Mouse (Mus musculus): ENCODE measurements around the gene Elp5. TPM values are rescaled to one million over a fixed set of nuclear protein-coding genes. Genes with fewer than 3 reads are reported as not detected.
"Not testable (repeated sequence)": the region's sequence is repeated elsewhere in the genome, so short reads cannot be mapped to it uniquely, and the experiment has no call there.

The Elp5 gene
- polyA plus RNA-seq, 1 experiment from 2014 or later: 129 TPM

DNA sequence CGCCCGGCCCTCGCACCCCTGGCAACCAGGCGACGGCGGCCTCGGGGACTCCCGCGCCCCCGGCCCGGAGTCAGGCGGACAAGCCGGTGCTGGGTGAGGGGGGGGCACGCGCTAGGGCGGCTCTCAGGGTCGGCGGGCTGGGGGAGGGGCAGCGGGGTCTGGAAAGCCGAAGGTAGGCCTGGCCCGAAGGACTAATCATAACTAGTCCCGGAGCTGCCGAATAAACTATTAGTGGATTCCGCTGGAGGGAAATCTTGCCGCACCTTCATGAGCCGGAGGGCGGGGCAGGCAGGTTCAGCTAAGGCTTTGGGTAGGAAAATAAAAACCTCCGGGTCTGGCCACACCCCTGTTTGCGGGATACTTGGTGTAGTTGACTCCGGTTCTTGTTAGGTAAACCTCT lies 46.2 kb downstream of the Elp5 start:
- Histone ChIP-seq H3K9me3 (no peaks in the 10 kb centered on the region), H3K27ac (no peak overlapping the region), H3K4me1 (peaks cover 23% of the 10 kb centered on the region), H3K4me3 (peak overlapping the region; percentile 56), H3K9ac (peak overlapping the region; percentile 64), H3K4me2 (replicated peaks) (peak overlapping the region; percentile 100), H3K27me3 (replicated peaks) (peaks cover 41% of the 10 kb centered on the region), H3K36me3 (no peaks in the 10 kb centered on the region)
- WGBS: 1% methylated on average over 30 of the region's 30 CpGs
- peak; percentile 13; the same call in 1 of the 2 replicates for ATAC-seq (ENCODE audit: low FRiP score, low read depth)

GRCm38 (mm10) chr11:69935137-69935879 lies 47.0 kb downstream of the Elp5 start, which contains the start of gene Ybx2:
Ybx2 (plus strand) TSS chr11:69935796.
- H3K4me1 ChIP-seq: peaks cover 23% of the 10 kb centered on the region
- peaks cover 41% of the 10 kb centered on the region for H3K27me3 ChIP-seq (replicated peaks)
- 2% methylated on average over 53 of the region's 62 CpGs for WGBS
- ATAC-seq (ENCODE audit: low FRiP score, low read depth): peak; percentile 86
- no peaks in the 10 kb centered on the region for H3K36me3 ChIP-seq
- no peak within 1 kb of the TSS; the same call in 1 of the 2 replicates for H3K27ac ChIP-seq
- H3K9me3 ChIP-seq: no peaks in the 10 kb centered on the region
- peak within 1 kb of the TSS; percentile 100 for H3K4me2 ChIP-seq (replicated peaks)
- H3K4me3 ChIP-seq: peak within 1 kb of the TSS; percentile 56
- peak within 1 kb of the TSS; percentile 64 for H3K9ac ChIP-seq

- Histone ChIP-seq H3K9ac (no peak overlapping the region), H3K4me1 (peaks cover 23% of the 10 kb centered on the region), H3K9me3 (no peaks in the 10 kb centered on the region), H3K36me3 (no peaks in the 10 kb centered on the region), H3K27ac (no peak overlapping the region), H3K4me2 (replicated peaks) (peak overlapping the region; percentile 100), H3K27me3 (replicated peaks) (peaks cover 41% of the 10 kb centered on the region), H3K4me3 (no peak overlapping the region)
- ATAC-seq (ENCODE audit: low FRiP score, low read depth): no peak
- 23% methylated on average over 6 of the region's 6 CpGs for WGBS
Measured at GRCm38 (mm10) chr11:69934681-69935080, 47.6 kb downstream of the Elp5 start.

GRCm38 (mm10) chr11:69934169-69934568 lies 48.1 kb downstream of the Elp5 start:
- Histone ChIP-seq H3K27ac (no peak overlapping the region), H3K9ac (no peak overlapping the region), H3K4me1 (peaks cover 23% of the 10 kb centered on the region), H3K36me3 (no peaks in the 10 kb centered on the region), H3K4me2 (replicated peaks) (peak overlapping the region; percentile 50), H3K27me3 (replicated peaks) (peaks cover 40% of the 10 kb centered on the region), H3K4me3 (peak overlapping the region; percentile 13; the same call in 1 of the 2 replicates), H3K9me3 (no peaks in the 10 kb centered on the region)
- WGBS: 2% methylated on average over 18 of the region's 18 CpGs
- ATAC-seq (ENCODE audit: low FRiP score, low read depth): no peak

DNA sequence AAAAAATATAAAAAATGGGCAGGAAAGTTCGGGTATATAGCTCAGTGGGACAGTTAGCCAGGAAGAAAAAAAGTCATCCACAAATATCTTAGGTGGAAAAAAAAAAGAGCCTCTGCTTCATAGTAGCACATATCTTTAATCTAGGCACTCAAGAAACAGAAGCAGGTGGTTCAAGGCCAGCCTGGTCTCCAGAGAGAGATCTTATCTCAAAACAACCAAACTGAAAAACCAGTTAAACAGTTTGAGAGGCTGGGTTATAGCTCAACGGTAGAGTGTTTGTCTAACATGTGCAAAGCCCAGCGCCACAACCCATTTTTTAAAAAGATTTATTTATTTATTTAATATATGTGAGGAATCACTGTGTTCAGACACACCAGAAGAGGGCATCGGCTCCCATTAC lies 49.3 kb downstream of the Elp5 start:
- ATAC-seq (ENCODE audit: low FRiP score, low read depth): no peak
- Histone ChIP-seq H3K27ac (no peak overlapping the region), H3K4me3 (no peak overlapping the region), H3K9ac (no peak overlapping the region), H3K27me3 (replicated peaks) (peaks cover 29% of the 10 kb centered on the region), H3K4me1 (peaks cover 23% of the 10 kb centered on the region), H3K9me3 (no peaks in the 10 kb centered on the region), H3K36me3 (no peaks in the 10 kb centered on the region), H3K4me2 (replicated peaks) (no peak overlapping the region)
- WGBS: 82% methylated on average over 4 of the region's 4 CpGs

DNA sequence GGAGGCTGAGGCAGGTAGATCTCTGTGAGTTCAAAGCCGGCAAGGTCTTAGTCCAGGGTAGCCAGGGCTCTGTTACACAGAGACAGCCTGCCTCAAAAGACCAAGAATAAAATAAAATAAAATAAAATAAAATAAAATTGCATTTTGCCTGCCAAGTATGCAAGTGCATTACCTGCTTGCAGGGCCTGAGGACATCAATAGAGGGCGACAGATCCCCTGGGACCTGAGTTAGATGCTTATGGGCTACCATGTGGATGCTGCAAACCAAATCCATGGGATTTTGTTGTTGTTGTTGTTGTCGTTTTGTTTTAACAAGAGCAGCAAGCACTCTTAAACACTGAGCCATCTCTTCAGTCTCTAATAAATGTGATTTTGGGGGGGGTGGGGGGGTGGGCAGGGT lies 50.1 kb downstream of the Elp5 start:
- no peak for ATAC-seq (ENCODE audit: low FRiP score, low read depth)
- H3K27me3 ChIP-seq (replicated peaks): peaks cover 21% of the 10 kb centered on the region
- 44% methylated on average over 3 of the region's 3 CpGs for WGBS

DNA sequence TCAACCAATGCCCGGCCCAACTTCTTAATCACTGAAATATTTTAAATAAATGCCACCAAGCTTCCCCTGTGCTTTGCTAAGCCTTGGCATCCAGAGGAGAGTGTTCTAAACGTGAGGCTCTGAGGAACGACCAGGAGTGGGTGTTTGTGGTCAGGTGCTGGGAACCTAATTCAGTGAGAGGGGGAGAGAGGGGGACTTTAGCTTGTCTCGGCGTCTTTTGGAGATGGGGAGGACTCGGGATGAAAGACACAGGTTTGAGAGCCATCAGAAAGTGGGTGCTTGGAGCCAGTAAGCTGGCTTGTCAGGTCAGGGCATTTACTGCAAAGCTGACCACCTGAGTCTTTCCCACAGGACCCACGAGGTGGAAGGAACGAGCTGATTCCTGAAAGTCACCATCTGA lies 50.5 kb downstream of the Elp5 start:
- peaks cover 20% of the 10 kb centered on the region for H3K4me1 ChIP-seq
- H3K27ac ChIP-seq: no peak overlapping the region
- 73% methylated on average over 8 of the region's 8 CpGs for WGBS

More for the DNA sequence above, 50.1 kb downstream of the Elp5 start:
- H3K27ac ChIP-seq: no peak overlapping the region
- no peaks in the 10 kb centered on the region for H3K36me3 ChIP-seq
- no peak overlapping the region for H3K9ac ChIP-seq
- H3K4me2 ChIP-seq (replicated peaks): no peak overlapping the region
- H3K9me3 ChIP-seq: no peaks in the 10 kb centered on the region
- H3K4me3 ChIP-seq: no peak overlapping the region
- peaks cover 23% of the 10 kb centered on the region for H3K4me1 ChIP-seq

DNA sequence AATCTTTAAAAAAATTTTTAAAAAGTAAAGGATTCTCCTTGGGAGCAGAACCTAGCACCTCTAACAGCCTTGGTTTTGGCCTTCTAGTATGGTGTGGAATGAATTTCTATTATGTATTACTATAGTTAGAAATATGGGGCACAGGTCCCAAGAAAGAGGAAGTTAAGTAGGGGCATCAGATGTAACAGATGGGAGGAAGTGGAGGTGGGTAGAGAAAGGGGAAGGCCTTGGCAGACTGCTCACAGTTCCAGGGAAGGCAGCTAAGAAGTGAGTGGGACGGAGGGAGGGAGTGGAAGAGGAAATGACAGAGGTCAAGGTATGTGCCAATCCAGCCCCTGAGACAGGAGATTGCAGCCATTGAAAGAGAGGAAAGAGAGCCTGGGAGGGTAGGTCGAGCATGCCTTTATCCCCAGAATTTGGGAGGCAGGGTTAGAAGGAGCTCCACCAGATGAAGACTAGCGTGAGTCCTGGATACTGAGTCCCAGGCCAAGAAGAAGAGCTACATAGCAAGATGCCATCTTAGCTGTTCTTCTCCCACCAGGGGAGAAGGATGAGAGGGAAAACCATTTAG lies 51.3 kb downstream of the Elp5 start:
- Histone ChIP-seq H3K4me2 (replicated peaks) (no peak overlapping the region), H3K27me3 (replicated peaks) (peaks cover 9% of the 10 kb centered on the region), H3K36me3 (no peaks in the 10 kb centered on the region), H3K4me1 (peaks cover 13% of the 10 kb centered on the region), H3K9ac (no peak overlapping the region), H3K27ac (no peak overlapping the region), H3K9me3 (no peaks in the 10 kb centered on the region), H3K4me3 (no peak overlapping the region)
- WGBS: 74% methylated on average over 3 of the region's 3 CpGs
- ATAC-seq (ENCODE audit: low FRiP score, low read depth): no peak

More for the DNA sequence above, 50.5 kb downstream of the Elp5 start:
- Histone ChIP-seq H3K36me3 (no peaks in the 10 kb centered on the region), H3K9me3 (no peaks in the 10 kb centered on the region), H3K4me3 (no peak overlapping the region), H3K9ac (no peak overlapping the region), H3K4me2 (replicated peaks) (no peak overlapping the region), H3K27me3 (replicated peaks) (peaks cover 16% of the 10 kb centered on the region)
- ATAC-seq (ENCODE audit: low FRiP score, low read depth): no peak

DNA sequence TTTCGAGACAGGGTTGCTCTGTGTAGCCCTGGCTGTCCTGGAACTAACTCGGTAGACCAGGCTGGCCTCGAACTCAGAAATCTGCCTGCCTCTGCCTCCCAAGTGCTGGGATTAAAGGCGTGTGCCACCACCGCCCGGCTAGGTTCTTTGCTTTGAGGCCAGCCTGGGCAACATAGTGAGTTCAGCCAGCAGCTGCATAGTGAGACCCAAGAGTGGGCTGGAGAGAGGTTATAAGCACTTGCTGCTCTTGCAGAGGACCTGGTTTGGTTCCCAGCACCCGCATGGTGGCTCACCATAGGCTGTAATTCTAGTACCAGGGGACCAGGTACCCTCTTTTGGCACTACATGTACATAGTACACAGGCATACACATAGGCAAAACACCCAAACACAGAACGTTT lies 52.1 kb downstream of the Elp5 start:
- not testable (repeated sequence) for H3K4me3 ChIP-seq; H3K4me1 ChIP-seq; H3K36me3 ChIP-seq; H3K9me3 ChIP-seq; H3K27me3 ChIP-seq (replicated peaks); ATAC-seq (ENCODE audit: low FRiP score, low read depth); H3K9ac ChIP-seq; H3K4me2 ChIP-seq (replicated peaks); H3K27ac ChIP-seq
- 88% methylated on average over 8 of the region's 8 CpGs for WGBS

DNA sequence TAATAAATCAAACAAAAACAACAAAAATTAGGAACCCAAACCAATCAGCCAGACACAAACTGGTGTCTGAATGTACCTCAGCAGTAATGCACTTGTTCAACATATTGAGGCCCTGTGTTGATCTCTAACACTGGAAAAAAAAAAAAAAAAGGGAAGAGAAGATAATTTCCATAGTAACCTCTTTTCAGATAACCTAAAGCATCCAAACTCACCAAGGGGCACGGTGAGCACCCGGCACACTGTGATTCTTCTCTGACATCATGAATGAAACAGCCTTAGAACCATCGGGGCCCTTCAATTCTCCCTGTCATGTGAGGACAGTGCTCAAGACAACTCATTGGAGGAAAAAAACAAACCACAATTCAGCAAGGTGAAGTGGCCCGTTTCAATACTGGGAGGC lies 52.6 kb downstream of the Elp5 start:
- no peak overlapping the region for H3K4me2 ChIP-seq (replicated peaks)
- no peak overlapping the region for H3K27ac ChIP-seq
- no peaks in the 10 kb centered on the region for H3K36me3 ChIP-seq
- ATAC-seq (ENCODE audit: low FRiP score, low read depth): no peak
- H3K9me3 ChIP-seq: no peaks in the 10 kb centered on the region
- no peak overlapping the region for H3K9ac ChIP-seq
- H3K4me1 ChIP-seq: peaks cover 4% of the 10 kb centered on the region; the same call in 1 of the 2 replicates
- WGBS: 83% methylated on average over 4 of the region's 4 CpGs
- H3K27me3 ChIP-seq (replicated peaks): no peaks in the 10 kb centered on the region
- H3K4me3 ChIP-seq: no peak overlapping the region

DNA sequence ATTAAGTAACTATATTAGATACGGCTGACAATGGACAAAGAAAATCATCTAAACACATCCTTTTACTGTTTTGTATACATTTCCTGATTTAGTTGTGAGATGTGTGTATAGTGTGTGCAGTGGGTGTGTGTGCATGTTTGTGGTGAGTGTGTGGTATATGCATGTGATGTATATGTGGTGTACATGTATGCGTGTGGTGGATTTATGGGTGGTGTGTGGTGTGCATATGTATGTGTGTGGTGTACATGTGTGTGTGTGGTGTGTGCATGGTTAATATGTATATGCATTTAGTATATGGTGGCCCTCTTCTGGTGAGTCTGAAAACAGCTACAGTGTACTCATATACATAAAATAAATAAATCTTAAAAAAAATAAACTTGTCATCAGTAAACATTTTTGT lies 54.8 kb downstream of the Elp5 start:
- no peak overlapping the region for H3K4me3 ChIP-seq
- no peak for ATAC-seq (ENCODE audit: low FRiP score, low read depth)
- no peak overlapping the region for H3K4me2 ChIP-seq (replicated peaks)
- H3K27ac ChIP-seq: no peak overlapping the region
- no peak overlapping the region for H3K9ac ChIP-seq
- no peaks in the 10 kb centered on the region for H3K36me3 ChIP-seq
- no peaks in the 10 kb centered on the region for H3K27me3 ChIP-seq (replicated peaks)
- WGBS: 94% methylated on average over 2 of the region's 2 CpGs
- H3K4me1 ChIP-seq: no peaks in the 10 kb centered on the region
- H3K9me3 ChIP-seq: no peaks in the 10 kb centered on the region

- Histone ChIP-seq H3K4me3 (no peak overlapping the region), H3K4me1 (peaks cover 11% of the 10 kb centered on the region), H3K9me3 (no peaks in the 10 kb centered on the region), H3K27me3 (replicated peaks) (no peaks in the 10 kb centered on the region), H3K9ac (no peak overlapping the region), H3K36me3 (peaks cover 15% of the 10 kb centered on the region), H3K4me2 (replicated peaks) (peak overlapping the region; percentile 93; the same call in 1 of the 2 replicates), H3K27ac (no peak overlapping the region)
- WGBS: 69% methylated on average over 3 of the region's 3 CpGs
- no peak for ATAC-seq (ENCODE audit: low FRiP score, low read depth)
Measured at GRCm38 (mm10) chr11:69922796-69923195, 59.5 kb downstream of the Elp5 start.
